Mouse (Mus musculus): Measurements from ENCODE around the gene C1qb. TPM values are rescaled to one million over a fixed set of nuclear protein-coding genes. Genes with fewer than 3 reads are reported as not detected.
A peak's percentile ranks its signal among the peaks of the same experiment; 100 is the strongest.

The C1qb gene
- total and polyA plus RNA-seq, 3 experiments: not detected

DNA sequence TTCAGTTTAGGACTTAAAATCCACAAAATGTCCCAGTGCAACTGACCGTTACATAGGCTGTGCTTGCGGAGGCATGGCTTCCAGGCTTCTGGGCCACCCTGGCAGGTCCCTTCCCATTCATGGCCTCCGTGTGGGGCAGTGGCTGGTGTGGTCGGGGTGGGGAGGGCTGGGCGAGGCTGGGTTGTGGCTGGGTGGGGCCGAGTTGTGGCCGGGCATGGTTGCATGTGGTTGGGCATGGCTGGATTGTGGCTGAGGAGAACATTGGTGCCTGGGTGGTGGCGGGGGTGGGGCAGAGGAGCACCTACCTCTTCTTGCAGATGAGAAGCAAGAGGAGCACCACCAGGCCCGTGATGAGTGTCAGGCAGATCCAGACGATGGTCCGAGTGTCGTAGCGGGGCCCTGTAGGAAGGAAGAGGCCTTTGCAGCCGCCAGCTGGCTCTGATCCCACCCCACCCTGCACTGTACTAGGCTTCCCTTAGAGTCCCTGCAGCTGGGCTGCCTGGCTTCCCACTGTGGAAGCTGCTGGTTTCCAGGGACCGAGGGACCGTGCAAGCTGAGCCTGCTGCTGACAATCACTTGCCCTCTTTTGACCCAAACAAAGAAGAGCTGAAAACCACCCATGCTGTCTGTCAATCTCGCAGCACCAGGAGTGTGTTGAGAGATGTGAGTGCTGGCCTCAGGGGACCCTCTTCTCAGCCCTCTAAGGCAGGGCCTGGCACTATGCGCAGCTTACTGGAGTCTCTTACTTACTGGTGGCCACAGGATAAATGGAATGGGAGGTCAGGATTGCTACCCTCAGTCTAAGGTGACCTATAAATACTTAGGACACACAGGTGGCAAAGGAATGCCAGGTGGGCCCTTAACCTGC is 49.0 kb upstream of the C1qb start:
- Histone ChIP-seq H3K4me2 (ENCODE audit: insufficient read depth, low read depth, poor library complexity, severe bottlenecking) (no peak overlapping the region), H3K27me3 (replicated peaks) (peaks cover 100% of the 10 kb centered on the region), H3K4me1 (ENCODE audit: control insufficient read depth in 1 of 2, insufficient read depth in 2 of 2) (peaks cover 9% of the 10 kb centered on the region in 2 experiments), H3K79me2 (replicated peaks; ENCODE audit: control insufficient read depth, extremely low read depth, insufficient read depth, poor library complexity, severe bottlenecking) (no peaks in the 10 kb centered on the region), H3K9ac (ENCODE audit: insufficient read depth, low read depth) (no peak overlapping the region), H3K27ac (ENCODE audit: insufficient read depth, low read depth) (no peak overlapping the region), H3K4me3 (replicated peaks in 1 of 3; ENCODE audit: low read depth in 2 of 3, low read length in 2 of 3, poor library complexity in 1 of 3) (no peak overlapping the region), H3K36me3 (replicated peaks in 1 of 2; ENCODE audit: control insufficient read depth in 1 of 2, insufficient read depth in 1 of 2, low read length in 1 of 2) (no peaks in the 10 kb centered on the region), H3K9me3 (replicated peaks; ENCODE audit: low read length) (no peaks in the 10 kb centered on the region)
- dilution Hi-C loops (cut with MboI; ENCODE audit: extremely low pct_ligation_motif_present, extremely low pct_unique_long_range_greater_than_20kb, low sequenced_read_pairs): no loop called here
- DNase-seq (ENCODE audit: extremely low read depth): no peak
- TF ChIP-seq JUN (IDR thresholded peaks at IDR 0.05; ENCODE audit: insufficient read depth, low read depth, low read length) (no peak), MAFK (IDR thresholded peaks at IDR 0.05; ENCODE audit: insufficient replicate concordance, low read length) (no peak), ETS1 (conservative IDR thresholded peaks at IDR 0.05; ENCODE audit: low read depth, low read length) (no peak), MXI1 (IDR thresholded peaks at IDR 0.05; ENCODE audit: low read depth, low read length) (no peak), E2F4 (IDR thresholded peaks at IDR 0.05; ENCODE audit: insufficient replicate concordance, low read depth, low read length) (no peak), SIN3A (IDR thresholded peaks at IDR 0.05; ENCODE audit: low read length) (no peak), POLR2A (IDR thresholded peaks at IDR 0.05; ENCODE audit: low read depth, low read length) (no peak), ZNF384 (IDR thresholded peaks at IDR 0.05; ENCODE audit: low read depth, low read length) (no peak), GABPA (IDR thresholded peaks at IDR 0.05; ENCODE audit: insufficient replicate concordance, low read depth, low read length) (no peak), NRF1 (IDR thresholded peaks at IDR 0.05; ENCODE audit: low read depth, low read length) (no peak), USF2 (conservative IDR thresholded peaks at IDR 0.05; ENCODE audit: low read depth, low read length) (no peak), MAX (IDR thresholded peaks at IDR 0.05; ENCODE audit: low read length) (no peak), ELF1 (IDR thresholded peaks at IDR 0.05; ENCODE audit: low read depth, low read length) (no peak), MYC (IDR thresholded peaks at IDR 0.05; ENCODE audit: low read depth, low read length) (no peak), RAD21 (IDR thresholded peaks at IDR 0.05; ENCODE audit: low read depth, low read length) (no peak), CTCF (conservative IDR thresholded peaks at IDR 0.05 in 1 of 2, IDR thresholded peaks at IDR 0.05 in 1 of 2; ENCODE audit: low read depth in 2 of 2, low read length in 2 of 2) (no peak), RCOR1 (conservative IDR thresholded peaks at IDR 0.05; ENCODE audit: low read depth, low read length) (no peak), HCFC1 (IDR thresholded peaks at IDR 0.05; ENCODE audit: low read depth, low read length) (no peak)
- in situ Hi-C loops (cut with MboI; ENCODE audit: low pct_ligation_motif_present, low pct_unique_long_range_greater_than_20kb, low sequenced_read_pairs): loop anchor here (5.0 kb wide), 1 partner anchor 32 kb away; no protein-coding TSS in a partner anchor

DNA sequence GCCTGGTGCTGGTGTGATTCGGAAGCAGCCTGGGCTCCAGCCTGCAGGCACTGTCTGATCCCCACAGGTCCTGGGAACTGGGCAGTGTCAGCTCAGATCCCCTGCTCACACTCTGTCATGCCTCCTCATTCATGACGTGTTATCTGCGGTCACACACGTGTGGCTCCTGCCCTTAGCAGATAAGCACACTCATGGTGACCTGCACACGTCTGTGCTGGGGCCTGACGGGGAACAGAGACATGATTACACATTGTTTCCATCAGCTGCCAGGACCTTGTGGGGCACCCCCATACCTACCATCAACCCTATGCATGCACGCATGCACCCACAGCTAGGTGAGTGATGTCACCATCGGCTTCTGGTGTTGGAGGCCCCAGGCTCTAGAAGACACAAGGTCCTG is 44.5 kb upstream of the C1qb start:
- no peaks in the 10 kb centered on the region for H3K9me3 ChIP-seq (replicated peaks; ENCODE audit: low read length)
- no peak overlapping the region for H3K9ac ChIP-seq (ENCODE audit: insufficient read depth, low read depth)
- peak; percentile 21 for DNase-seq (ENCODE audit: extremely low read depth)
- peaks cover 96% of the 10 kb centered on the region for H3K27me3 ChIP-seq (replicated peaks)
- no peak overlapping the region for H3K4me3 ChIP-seq (replicated peaks in 1 of 3; ENCODE audit: low read depth in 2 of 3, low read length in 2 of 3, poor library complexity in 1 of 3)
- peaks cover 4 to 10% of the 10 kb centered on the region in 2 experiments; a peak in 3 of 4 replicates for H3K4me1 ChIP-seq (ENCODE audit: control insufficient read depth in 1 of 2, insufficient read depth in 2 of 2)
- dilution Hi-C loops (cut with MboI; ENCODE audit: extremely low pct_ligation_motif_present, extremely low pct_unique_long_range_greater_than_20kb, low sequenced_read_pairs): no loop called here
- in situ Hi-C loops (cut with MboI; ENCODE audit: low pct_ligation_motif_present, low pct_unique_long_range_greater_than_20kb, low sequenced_read_pairs): loop anchor here (5.0 kb wide), 1 partner anchor 37 kb away; no protein-coding TSS in a partner anchor
- no peak overlapping the region for H3K27ac ChIP-seq (ENCODE audit: insufficient read depth, low read depth)
- H3K36me3 ChIP-seq (replicated peaks in 1 of 2; ENCODE audit: control insufficient read depth in 1 of 2, insufficient read depth in 1 of 2, low read length in 1 of 2): no peaks in the 10 kb centered on the region
- H3K4me2 ChIP-seq (ENCODE audit: insufficient read depth, low read depth, poor library complexity, severe bottlenecking): no peak overlapping the region
- TF ChIP-seq ZNF384 (IDR thresholded peaks at IDR 0.05; ENCODE audit: low read depth, low read length) (no peak), JUN (IDR thresholded peaks at IDR 0.05; ENCODE audit: insufficient read depth, low read depth, low read length) (peak; percentile 57), CTCF (conservative IDR thresholded peaks at IDR 0.05 in 1 of 2, IDR thresholded peaks at IDR 0.05 in 1 of 2; ENCODE audit: low read depth in 2 of 2, low read length in 2 of 2) (no peak), POLR2AphosphoS2 (IDR thresholded peaks at IDR 0.05; ENCODE audit: low read depth, low read length) (no peak), SMC3 (IDR thresholded peaks at IDR 0.05; ENCODE audit: low read depth, low read length) (no peak), ETS1 (conservative IDR thresholded peaks at IDR 0.05; ENCODE audit: low read depth, low read length) (peak; percentile 85), BHLHE40 (IDR thresholded peaks at IDR 0.05; ENCODE audit: low read depth, low read length) (peak; percentile 89)
- H3K79me2 ChIP-seq (replicated peaks; ENCODE audit: control insufficient read depth, extremely low read depth, insufficient read depth, poor library complexity, severe bottlenecking): no peaks in the 10 kb centered on the region

Data from CH12.LX (cell line).